Mouse (Mus musculus) heart, postnatal 10 days (tissue): ENCODE measurements around the gene Snapc4. TPM values are rescaled to one million over a fixed set of nuclear protein-coding genes. Genes with fewer than 3 reads are reported as not detected.

Source experiments
- DNase-seq, 2 experiments: peaks; one replicate each; pipeline ENCODE4 v3.0.0; 2021
- intact Hi-C: fragments of 180-260 bp; cut with DNase I; formaldehyde crosslinking; loops from one replicate; pipeline ENCODE4 v1.15.1; 2025
- total RNA-seq, 2 experiments: library from RNA; stranded (reverse); gene quantifications; 2 replicates each; pipeline ENCODE4 v1.2.3; 2021

Gene Snapc4
- total RNA-seq, 2 experiments from 2014 or later, result 13.0 to 15.5 TPM

DNA sequence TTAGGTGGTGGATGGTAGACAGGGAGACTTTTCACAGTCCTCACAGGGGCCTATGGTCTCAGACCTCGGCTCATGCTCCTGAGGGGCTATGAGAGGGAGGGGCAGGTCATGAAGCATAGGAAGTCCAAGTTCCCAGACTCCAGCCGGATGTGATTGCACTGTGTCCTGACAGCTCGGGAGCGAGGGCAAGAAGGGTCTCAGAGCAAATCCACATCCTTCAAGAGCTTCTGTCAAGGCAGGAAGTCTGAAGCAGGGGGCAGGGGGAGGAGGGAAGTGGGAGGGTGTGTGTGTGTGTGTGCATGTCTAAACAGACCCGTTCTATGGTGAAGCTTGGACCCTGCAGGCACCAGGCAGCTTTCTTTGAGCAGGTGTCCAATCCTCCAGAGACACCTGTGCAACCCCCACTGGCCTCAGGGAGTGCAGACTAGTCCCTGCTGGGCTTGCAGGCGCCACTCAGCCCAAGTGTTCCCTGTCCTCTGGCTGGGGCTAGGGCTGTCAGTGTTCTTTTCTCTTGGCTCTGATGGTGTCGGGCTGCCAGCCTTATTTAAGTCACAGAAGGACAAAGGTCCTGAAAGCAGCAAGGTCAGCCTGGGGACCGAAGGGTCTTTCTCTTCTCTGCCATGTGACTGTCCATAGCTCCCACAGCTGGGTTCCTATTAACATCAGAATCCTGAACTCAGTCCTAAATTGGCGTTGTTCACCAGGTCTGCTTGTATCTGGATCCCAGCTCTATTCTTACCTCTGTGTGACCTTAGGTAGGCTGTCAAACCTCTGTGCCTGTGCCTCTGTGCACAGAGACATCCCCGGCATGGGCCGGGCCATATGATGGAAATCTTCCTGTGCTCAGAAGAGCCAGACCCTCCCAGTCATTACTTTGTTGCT lies 37.6 kb downstream of the Snapc4 start:
- no peak for DNase-seq
- intact Hi-C loops, result no loop called here

DNA sequence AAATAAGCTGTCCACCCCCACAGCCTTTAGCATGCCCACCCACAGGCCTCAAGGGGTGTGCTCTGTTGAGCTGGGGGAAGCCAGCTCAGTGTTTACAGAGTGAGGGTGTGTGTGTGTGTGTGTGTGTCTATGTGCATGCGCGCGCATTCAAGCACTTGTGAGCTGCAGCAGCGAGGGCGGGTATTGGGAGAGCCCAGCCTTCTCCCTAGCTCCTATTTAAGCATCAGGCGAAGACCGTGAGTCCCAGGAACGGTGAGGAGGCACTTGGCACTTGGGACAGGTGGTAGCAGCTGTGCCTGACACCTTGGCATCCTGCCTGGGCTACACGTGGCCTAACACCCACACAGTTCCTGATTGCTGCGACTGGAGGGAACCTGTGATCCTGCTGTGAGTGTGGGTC lies 38.4 kb downstream of the Snapc4 start:
- peak; percentile 92 to 94 for DNase-seq

DNA sequence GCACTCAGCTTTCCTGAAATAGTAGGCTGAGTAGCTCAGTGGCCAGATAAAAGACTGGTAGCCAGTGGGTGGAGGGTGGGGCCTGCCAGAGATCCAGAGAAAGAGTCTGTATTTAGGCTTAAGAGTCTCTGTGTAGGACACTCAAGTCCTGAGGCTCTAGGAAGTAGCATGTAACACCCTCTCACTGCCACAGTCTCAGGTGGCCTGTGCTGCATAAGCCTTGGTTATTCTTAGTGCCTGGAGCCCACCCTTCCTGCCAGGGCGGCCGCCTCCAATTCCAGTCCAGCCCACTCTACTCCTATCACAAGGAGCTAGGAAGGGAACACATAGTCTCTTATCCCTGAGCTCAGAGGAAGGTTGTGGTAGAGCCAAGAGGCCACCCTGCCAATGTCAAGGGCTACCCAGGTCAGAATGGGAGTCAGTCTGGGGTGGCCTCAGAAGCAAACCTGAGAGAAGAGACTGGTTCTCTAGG lies 38.9 kb downstream of the Snapc4 start:
- DNase-seq, result peak in 1 of 2 experiments; percentile 72
- intact Hi-C loops, result no loop called here

More for the DNA sequence above, 38.4 kb downstream of the Snapc4 start:
- intact Hi-C loops, result no loop called here

DNA sequence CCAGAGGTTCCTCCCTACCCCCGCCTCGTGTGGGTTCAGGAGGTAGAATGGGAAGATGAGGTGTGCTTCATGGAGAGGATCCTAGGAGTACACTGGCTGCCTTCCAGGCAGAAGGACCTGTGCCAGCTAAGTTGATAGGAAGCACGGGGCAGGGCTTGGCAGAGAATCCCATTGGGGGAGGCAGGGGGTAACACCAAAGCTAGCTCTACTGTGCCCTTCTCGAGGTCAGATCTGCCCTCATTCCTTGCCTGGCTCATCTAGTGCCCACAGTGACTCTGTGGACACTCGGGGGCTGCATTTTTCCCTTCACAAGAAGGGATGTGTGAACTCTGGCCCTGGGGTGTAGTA lies 41.3 kb downstream of the Snapc4 start:
- intact Hi-C loops, result no loop called here
- DNase-seq, result peak; percentile 92 to 93

DNA sequence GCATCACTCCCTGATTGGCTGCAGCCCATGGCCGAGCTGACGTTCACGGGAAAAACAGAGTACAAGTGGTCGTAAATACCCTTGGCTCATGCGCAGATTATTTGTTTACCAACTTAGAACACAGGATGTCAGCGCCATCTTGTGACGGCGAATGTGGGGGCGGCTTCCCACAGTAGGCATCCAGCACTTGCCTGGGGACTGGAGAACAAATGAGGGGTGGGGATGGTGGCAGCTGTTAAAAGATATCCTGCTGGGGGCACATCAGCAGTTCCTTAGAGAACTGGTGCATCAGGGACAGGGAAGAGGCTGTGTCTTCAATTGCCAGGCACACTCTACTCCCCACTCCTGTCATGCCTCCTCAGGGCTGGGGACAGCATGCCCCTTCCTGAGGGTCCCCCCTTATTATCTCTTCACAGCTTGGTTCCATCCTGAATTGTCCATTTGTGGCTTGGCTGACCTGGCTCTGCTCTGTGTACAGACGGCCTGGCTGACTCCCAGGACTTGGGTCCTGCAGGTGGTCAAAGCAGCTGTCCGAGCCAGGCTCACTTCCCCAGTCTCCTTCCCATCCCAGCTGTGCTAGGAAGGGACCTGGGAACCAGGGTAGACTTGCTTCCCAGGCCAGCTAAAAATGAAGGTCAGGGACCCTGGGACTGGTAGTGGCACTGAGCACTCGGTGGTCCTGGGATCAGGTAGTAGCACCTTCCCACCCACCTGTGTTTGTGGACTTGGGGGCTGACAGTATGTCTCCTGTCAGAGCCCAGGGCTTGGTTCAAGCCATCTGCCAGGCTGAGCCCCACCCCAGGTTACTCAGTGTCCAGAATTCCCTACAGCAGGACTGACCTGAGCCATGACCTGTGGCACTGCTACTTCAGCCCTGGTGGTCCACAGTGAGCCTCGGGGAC lies 41.9 kb downstream of the Snapc4 start:
- no peak for DNase-seq
- intact Hi-C loops, result no loop called here

DNA sequence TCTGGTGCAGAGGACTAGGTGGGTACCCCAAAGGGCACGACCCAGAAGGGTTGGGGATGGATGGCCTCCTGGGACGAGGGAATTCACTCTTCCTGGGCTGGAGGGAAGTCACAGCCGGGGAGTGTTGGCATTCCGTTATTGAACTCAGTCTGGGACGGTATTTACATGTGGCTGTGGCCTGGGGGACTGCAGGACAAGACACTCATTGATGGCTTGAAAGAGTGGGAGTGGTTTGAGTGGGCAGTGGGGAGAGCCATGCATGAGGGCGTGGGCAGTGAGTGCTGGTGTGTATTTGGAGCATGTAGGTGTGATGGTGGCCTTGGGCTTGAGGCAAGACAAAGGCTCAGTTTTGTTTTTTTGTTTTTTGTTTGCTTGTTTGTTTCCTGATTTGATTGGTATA lies 49.8 kb downstream of the Snapc4 start:
- intact Hi-C loops, result no loop called here
- DNase-seq, result no peak

DNA sequence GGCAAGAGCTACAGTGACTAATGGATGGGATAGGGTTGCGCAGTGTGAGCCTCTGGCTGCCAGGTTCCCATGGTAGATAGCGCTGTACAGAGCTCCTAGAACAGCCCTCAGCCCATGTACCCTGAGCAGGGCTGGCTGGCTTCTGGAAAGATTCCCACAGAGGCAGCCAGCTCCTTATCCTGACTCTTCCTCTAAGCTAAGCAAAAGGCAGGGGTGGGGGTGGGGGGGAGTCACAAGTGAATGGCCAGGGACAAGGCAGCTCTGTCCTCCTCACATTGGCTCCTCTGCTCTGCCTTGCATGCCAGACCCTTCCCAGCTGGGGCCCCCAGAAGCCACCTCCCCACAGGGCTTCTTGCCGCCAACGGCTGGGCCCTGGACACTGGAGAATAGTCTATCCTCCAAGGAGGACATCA lies 50.4 kb downstream of the Snapc4 start:
- DNase-seq, result no peak
- intact Hi-C loops, result no loop called here

DNA sequence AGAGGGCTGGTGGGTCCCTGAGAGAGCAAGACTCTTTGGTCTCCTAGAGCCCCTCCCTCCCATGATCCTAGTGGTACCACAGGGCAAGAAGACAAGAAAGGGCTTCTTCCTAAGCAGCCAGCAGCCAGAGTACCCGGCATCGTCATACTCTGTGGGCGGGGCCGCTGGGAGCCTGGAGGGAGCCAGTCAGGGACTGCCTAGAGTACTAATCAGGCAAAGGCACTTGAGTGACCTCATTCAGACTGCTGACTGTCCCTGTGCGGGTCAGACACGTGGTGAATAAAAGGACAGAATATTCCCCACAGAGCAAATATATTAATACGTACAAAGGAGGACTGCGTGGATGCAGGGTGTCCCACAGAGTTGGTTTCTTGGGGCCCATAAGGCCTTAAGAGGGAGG lies 51.1 kb downstream of the Snapc4 start:
- intact Hi-C loops, result loop anchor here (5.0 to 10.0 kb wide), 2 partner anchors 78 to 235 kb away; partner anchors contain the start of gene Inpp5e
- DNase-seq, result peak; percentile 87 to 91

DNA sequence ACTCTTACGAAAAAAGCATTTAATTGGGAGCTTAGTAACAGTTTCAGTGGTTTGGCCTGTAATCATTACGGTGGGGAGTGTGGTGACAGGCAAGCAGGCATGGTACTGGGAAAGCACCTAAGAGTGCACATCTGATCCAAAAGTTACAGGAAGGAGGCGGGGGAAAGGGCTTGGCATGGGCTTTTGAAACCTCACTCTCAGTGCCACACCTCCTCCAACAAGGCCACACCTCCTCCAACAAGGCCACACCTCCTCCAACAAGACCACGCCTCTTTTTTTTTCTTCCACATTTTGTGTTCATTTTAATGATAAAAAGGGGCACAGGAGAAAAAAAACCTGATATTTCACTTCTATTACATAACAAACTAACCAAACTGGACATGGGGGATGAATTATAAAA lies 52.6 kb downstream of the Snapc4 start:
- DNase-seq, result no peak
- intact Hi-C loops, result loop anchor here (5.0 to 10.0 kb wide), 2 partner anchors 79 to 237 kb away; partner anchors contain the start of gene Inpp5e

DNA sequence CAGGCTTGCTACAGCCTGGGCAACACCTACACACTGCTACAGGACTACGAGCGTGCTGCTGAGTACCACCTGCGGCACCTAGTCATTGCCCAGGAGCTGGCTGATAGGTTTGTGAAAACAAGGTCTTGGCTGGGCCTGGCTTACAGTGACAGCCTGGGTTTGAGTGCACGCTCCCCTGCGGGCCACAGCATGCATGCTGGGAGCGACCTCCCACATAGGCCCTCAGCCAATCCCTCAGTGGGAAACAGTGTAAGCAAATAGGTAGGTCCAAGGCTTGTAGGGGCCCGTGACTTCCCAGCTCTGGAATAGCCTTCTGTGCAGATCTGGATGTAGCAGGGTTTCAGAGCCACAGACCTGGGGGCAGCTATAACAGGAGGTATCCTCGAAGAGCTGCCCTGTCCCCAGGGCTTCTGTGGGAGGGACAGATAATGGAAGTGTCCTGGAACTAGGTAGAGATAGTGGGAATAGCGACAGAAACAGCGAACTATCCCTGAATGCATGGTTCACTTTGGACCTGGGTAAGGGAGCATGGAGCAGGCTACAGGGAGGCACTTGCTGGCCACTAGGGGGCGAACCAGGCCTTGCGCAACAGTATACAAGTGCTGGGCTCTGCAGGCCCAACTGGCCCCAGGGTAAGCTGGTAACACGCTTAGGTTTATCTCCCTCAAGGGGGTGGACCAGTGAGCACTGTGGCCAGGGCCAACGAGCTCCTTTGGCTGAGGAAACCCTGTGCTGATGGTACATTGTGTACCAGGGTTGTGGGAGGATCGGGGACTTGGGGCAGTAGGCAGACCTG lies 54.9 kb downstream of the Snapc4 start:
- DNase-seq, result peak; percentile 76 to 79
- intact Hi-C loops, result loop anchor here (1.0 to 10.0 kb wide), 3 partner anchors 27 to 239 kb away; partner anchors contain the start of genes Dnlz and Inpp5e

DNA sequence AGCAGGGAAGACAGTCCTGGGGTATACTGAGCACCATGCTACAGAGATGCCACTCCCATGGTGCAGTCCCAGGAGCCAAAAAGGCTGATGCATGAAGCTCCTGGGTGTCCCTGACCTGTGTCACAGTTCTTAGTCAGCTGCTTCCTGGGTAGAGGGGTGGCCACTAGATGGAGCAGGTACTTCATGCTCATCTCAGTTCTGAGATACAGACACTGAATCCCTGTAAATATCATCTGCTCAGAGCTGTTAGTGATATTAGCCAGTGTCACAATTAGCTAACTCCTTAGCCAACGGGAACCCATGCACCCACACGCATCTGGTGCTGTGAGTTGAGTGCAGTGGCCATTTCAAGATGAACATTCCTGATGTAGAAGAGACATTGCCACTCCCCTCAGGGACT lies 55.5 kb downstream of the Snapc4 start:
- intact Hi-C loops, result loop anchor here (1.0 to 10.0 kb wide), 4 partner anchors 27 to 240 kb away; partner anchors contain the start of genes Dnlz, Inpp5e and Sec16a
- peak; percentile 72 to 78 for DNase-seq

DNA sequence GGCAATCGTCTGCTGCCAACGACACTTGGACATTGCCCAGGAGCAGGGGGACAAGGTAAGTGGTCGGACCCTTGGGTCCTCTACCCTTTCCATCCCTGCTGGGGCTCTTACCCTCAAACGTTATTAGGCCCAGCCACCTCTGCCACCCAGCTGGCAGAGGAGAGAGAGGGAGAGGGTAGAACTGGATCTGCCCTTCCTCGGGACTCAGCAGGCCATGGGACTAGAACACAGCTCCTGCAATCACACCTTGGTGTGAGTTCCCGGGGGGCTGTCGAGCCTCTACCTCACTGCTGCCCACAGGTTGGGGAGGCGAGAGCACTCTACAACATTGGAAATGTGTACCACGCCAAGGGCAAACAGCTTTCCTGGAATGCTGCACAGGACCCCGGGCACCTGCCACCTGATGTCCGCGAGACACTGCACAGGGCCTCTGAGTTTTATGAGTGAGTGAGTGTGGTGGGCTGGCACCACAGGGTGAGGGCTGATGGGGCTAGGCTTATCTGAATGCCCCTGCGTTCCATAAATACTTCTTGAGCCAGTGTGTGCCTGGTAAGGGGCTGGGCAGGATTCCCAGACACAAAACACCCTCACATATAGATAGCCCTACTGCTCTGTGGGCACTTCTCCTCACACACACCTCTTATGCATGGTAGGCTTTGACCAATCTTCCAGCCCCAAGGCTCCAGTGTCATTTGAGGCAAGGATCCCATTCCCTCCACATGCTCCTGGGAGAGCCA lies 56.7 kb downstream of the Snapc4 start:
- DNase-seq, result peak in 1 of 2 experiments; percentile 60
- intact Hi-C loops, result loop anchor here (5.0 to 10.0 kb wide), 2 partner anchors 124 to 241 kb away; partner anchors contain the start of gene Sec16a

DNA sequence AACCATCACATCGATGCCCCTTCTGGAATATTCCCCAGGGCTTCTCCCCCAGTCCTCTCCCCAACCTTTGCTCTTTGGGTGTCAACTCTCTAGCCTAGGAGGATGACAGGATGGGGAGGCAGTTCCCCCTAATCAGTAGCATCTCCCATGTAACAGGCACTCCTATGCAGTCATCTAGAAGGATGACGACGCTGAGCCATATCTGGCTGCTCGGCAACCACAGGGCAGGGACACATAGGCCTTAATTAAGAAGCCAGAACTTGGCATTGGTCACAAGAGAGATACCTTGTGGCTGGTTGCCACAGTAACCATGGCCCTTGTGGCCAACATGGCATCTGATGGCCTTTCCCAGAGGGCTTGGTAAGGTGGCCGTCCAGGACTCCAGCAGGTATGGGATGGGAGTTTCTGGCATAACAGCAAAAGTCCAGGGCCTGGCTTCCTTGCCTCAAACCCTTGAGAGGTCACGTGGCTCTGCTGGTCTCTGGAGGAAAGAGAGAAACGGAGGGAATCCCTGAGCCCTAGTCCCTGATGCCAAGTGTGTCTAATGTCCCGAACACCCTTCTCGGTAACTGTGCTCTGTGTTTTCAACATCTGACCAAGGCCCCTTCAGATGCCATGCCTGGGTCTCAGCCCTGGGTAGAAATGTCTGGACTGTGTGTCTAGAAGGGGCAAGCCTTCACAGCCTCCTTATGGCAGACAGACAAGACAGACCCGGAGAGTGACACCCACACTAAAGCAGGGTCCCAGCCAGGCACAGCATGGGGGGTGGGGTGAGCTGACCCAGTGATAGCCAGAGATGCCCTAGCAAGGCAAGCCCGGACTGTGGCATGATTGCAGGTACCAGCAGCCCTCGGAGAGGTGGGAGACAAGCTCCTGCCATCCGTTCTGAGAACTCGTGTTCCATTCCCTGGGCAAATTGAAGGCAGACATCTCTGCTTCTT lies 59.9 kb downstream of the Snapc4 start:
- intact Hi-C loops, result loop anchor here (5.0 to 10.0 kb wide), 2 partner anchors 127 to 244 kb away; partner anchors contain the start of gene Sec16a
- no peak for DNase-seq

DNA sequence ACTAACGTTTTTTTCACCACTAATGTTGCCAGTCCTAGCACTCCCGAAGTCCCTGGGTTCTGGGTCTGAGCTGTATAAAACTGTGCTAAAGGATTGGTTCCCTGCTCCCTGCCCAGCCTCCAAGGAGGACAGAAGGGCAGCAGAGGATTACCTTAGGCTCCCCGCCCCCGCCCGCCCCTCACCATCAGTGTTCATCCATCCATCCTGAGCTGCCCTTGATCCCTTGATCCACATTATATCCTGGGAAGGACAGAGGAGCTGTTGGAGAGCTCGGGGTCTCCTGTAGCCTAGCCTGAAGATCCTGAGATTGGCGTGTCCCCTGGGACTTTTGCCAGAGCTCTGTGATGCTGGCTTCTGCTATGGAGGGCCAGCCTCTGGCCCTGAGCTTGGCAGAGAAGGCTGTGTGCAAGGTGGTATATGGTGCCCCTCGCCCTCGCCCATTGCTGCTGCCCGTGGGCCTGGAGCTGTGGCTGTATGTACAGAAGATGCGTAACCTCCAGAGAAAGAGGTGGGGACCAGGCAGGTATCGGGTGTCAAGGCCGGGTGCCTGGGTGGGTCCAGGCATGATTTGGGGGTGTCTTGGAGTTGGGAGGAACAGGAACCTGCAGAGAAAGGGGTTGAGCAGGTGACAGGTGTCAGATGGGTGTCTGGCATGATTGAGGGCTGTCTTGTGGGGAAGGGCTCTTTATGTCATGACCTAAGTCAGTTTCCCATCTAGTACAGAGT lies 60.8 kb downstream of the Snapc4 start:
- intact Hi-C loops, result loop anchor here (5.0 to 10.0 kb wide), 3 partner anchors 33 to 245 kb away; partner anchors contain the start of genes Dnlz and Sec16a
- no peak for DNase-seq

DNA sequence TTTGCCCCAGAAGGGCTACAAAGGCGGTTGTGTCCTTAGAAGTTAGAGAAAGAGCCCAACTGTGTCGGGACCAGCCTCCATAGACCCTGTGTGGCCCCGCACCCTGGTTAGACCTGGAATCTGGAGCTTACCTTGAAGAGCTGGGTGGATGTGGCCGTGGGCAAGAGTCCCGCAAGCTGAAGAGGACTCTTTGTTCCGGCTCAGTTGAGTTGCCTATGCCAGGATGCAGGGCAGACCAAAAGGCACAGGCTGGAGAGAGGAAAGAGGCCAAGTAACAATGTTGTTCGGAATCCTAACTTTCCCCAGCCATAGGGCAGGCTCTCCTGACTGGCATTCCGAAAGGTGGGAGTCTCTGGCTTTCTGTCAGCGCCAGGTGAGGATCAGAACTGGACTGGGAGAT lies 61.3 kb downstream of the Snapc4 start:
- no peak for DNase-seq
- intact Hi-C loops, result loop anchor here (5.0 kb wide), 1 partner anchor 33 kb away; the partner anchor contains the start of gene Dnlz

DNA sequence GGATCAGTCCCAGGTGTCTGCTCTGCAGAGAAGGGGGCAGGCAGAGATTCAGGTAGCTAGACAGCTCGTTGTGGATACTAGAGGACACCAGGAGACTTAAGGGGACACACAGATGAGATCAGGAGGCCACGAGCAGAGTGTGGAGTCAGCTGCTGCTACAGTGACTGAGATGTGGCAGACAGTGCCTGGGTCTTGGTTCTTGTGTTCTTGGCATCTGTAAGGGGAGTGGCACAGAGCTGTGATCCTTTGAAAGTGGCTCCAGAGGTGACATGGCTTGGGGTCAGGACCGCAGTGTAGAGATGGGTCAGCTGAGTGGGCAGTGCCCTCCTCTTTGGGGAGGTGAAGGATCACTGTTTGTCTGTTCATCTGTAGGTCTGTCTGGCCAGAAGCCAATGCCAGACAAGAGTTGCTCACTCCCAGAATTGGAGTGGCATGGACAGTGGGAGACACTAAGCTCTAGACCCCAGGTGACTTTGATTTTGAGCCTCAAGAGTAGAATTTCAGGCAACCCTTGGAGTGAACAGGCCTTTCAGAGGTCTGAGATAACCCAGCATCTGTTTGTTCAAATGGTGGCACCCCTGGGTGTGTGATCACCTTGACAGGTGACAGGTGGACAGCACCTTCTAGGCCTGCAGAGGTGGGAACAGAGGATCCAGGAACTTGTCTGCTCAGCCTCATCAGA lies 62.3 kb downstream of the Snapc4 start:
- no peak for DNase-seq
- intact Hi-C loops, result loop anchor here (5.0 kb wide), 1 partner anchor 34 kb away; the partner anchor contains the start of gene Dnlz

DNA sequence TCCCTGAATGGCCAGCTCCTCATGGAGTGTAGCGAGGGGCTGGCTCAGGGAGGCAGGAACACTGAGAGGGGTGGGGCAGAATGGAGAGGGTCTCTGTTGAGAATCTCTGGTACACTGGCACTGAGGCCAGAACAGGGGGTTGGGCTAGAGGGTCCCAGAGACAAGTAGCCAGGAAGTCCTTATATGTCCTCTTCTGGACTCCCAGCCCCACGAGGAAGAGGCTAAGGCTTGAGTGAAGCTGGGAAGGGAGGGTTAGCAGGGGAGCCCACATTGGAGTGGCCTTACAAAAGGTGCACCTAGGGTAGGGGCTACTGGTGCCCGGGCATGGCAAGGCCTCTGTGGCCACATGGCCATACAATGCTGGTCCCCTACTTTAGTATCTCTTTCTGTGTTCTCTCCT lies 63.1 kb downstream of the Snapc4 start:
- intact Hi-C loops, result loop anchor here (5.0 kb wide), 1 partner anchor 35 kb away; the partner anchor contains the start of gene Dnlz

More for the DNA sequence above, 63.1 kb downstream of the Snapc4 start:
- DNase-seq, result no peak
